Mouse (Mus musculus) neural tube, embryonic 11.5 days (tissue): ENCODE results near the gene Atf3. TPM values are rescaled to one million over a fixed set of nuclear protein-coding genes. Genes with fewer than 3 reads are reported as not detected.
A peak's percentile ranks its signal among the peaks of the same experiment; 100 is the strongest.

Experiments
- ATAC-seq: fragments of 200-750 bp; cut with Nextera tagmentation; 2 replicates; pipeline ENCODE4 v1.8.0; 2017; ENCODE audit warnings: moderate number of reproducible peaks, mild to moderate bottlenecking, moderate TSS enrichment, moderate library complexity; ENCODE audit not compliant: insufficient read depth, low FRiP score, low TSS enrichment
- DNase-seq: peaks from one replicate; pipeline ENCODE4 v3.0.0-alpha.2; 2015; ENCODE audit warnings: low spot score
- H3K27ac ChIP-seq: fragments of 300-500 bp; sonication (generic); 2 replicates; pipeline ENCODE4 v1.5.1; 2014; ENCODE audit warnings: low read depth, mild to moderate bottlenecking, low read length
- H3K27me3 ChIP-seq: fragments of 300-500 bp; sonication (generic); 2 replicates; pipeline ENCODE4 v1.6.1; 2014; ENCODE audit warnings: mild to moderate bottlenecking, low read length, mixed read lengths; ENCODE audit not compliant: control insufficient read depth, insufficient read depth
- H3K36me3 ChIP-seq: fragments of 300-500 bp; sonication (generic); 2 replicates; pipeline ENCODE4 v1.6.1; 2014; ENCODE audit warnings: mild to moderate bottlenecking, low read length, moderate library complexity, mixed read lengths; ENCODE audit not compliant: control insufficient read depth, insufficient read depth
- H3K4me1 ChIP-seq: fragments of 300-500 bp; sonication (generic); 2 replicates; pipeline ENCODE4 v1.6.1; 2014; ENCODE audit warnings: low read length, mixed read lengths; ENCODE audit not compliant: control insufficient read depth, insufficient read depth
- H3K4me2 ChIP-seq: fragments of 300-500 bp; sonication (generic); 2 replicates; pipeline ENCODE4 v1.6.1; 2014; ENCODE audit warnings: low read depth, mild to moderate bottlenecking, moderate library complexity
- H3K4me3 ChIP-seq: fragments of 300-500 bp; sonication (generic); 2 replicates; pipeline ENCODE4 v1.5.1; 2014; ENCODE audit warnings: low read depth, low read length
- H3K9ac ChIP-seq: fragments of 300-500 bp; sonication (generic); 2 replicates; pipeline ENCODE4 v1.6.1; 2014; ENCODE audit warnings: mild to moderate bottlenecking, low read length
- H3K9me3 ChIP-seq: fragments of 300-500 bp; sonication (generic); 2 replicates; pipeline ENCODE4 v1.6.1; 2016; ENCODE audit warnings: low read length; ENCODE audit not compliant: control insufficient read depth
- WGBS: fragments of 180-500 bp; shearing (Covaris S2); extraction: QIAGEN DNeasy Blood & Tissue Kit; methylation state at CpG from one replicate; pipeline ENCODE4 v1.1.7; 2014; 5-methylcytosine and 5-hydroxymethylcytosine counted together
- polyA plus RNA-seq: library from polyadenylated mRNA; unstranded; fragments of >200 nt; fragmentation: Nextera tagmentation; extraction: Ambion mirVana; gene quantifications from 2 replicates; pipeline ENCODE4 v1.2.1, GENCODE M21; 2014

Gene Atf3
- polyA plus RNA-seq, 1 experiment from 2014 or later, result 3.2 TPM

GRCm38 (mm10) chr1:191241574-191241973 is 23.7 kb upstream of the Atf3 start:
- H3K4me3 ChIP-seq, result no peak overlapping the region
- H3K9me3 ChIP-seq, result no peaks in the 10 kb centered on the region
- H3K27me3 ChIP-seq, result no peaks in the 10 kb centered on the region
- no peak overlapping the region for H3K27ac ChIP-seq
- ATAC-seq, result no peak
- H3K36me3 ChIP-seq, result no peaks in the 10 kb centered on the region
- H3K4me2 ChIP-seq, result no peak overlapping the region
- no peak for DNase-seq
- WGBS, result 86% methylated on average over 1 of the region's 1 CpGs
- H3K9ac ChIP-seq, result no peak overlapping the region
- H3K4me1 ChIP-seq, result no peaks in the 10 kb centered on the region

- Histone ChIP-seq H3K4me3 (no peak overlapping the region), H3K27me3 (no peaks in the 10 kb centered on the region), H3K4me1 (no peaks in the 10 kb centered on the region), H3K4me2 (no peak overlapping the region), H3K9ac (no peak overlapping the region), H3K9me3 (no peaks in the 10 kb centered on the region), H3K36me3 (no peaks in the 10 kb centered on the region), H3K27ac (no peak overlapping the region)
- no peak for ATAC-seq
- 88% methylated on average over 4 of the region's 4 CpGs for WGBS
- DNase-seq, result no peak
These were observed 21.8 kb upstream of the Atf3 start for GRCm38 (mm10) chr1:191239602-191240001.

GRCm38 (mm10) chr1:191235788-191236542 is 18.1 kb upstream of the Atf3 start:
- no peak overlapping the region for H3K4me2 ChIP-seq
- no peak overlapping the region for H3K27ac ChIP-seq
- DNase-seq, result no peak
- H3K9me3 ChIP-seq, result no peaks in the 10 kb centered on the region
- H3K4me1 ChIP-seq, result no peaks in the 10 kb centered on the region
- no peaks in the 10 kb centered on the region for H3K27me3 ChIP-seq
- peaks cover 2% of the 10 kb centered on the region; the same call in 1 of the 2 replicates for H3K36me3 ChIP-seq
- WGBS, result 88% methylated on average over 6 of the region's 6 CpGs
- no peak overlapping the region for H3K4me3 ChIP-seq
- no peak overlapping the region for H3K9ac ChIP-seq
- ATAC-seq, result no peak

- no peaks in the 10 kb centered on the region for H3K4me1 ChIP-seq
- DNase-seq, result no peak
- H3K4me3 ChIP-seq, result no peak overlapping the region
- no peaks in the 10 kb centered on the region for H3K9me3 ChIP-seq
- H3K9ac ChIP-seq, result no peak overlapping the region
- no peak overlapping the region for H3K4me2 ChIP-seq
- no peaks in the 10 kb centered on the region for H3K27me3 ChIP-seq
- ATAC-seq, result no peak
- 87% methylated on average over 4 of the region's 4 CpGs for WGBS
- peaks cover 2% of the 10 kb centered on the region; the same call in 1 of the 2 replicates for H3K36me3 ChIP-seq
- H3K27ac ChIP-seq, result no peak overlapping the region
These were observed 17.0 kb upstream of the Atf3 start for GRCm38 (mm10) chr1:191234837-191235236.

- Histone ChIP-seq H3K36me3 (peaks cover 4% of the 10 kb centered on the region; the same call in 1 of the 2 replicates), H3K9me3 (no peaks in the 10 kb centered on the region), H3K27ac (no peak overlapping the region), H3K4me1 (no peaks in the 10 kb centered on the region), H3K4me2 (no peak overlapping the region), H3K4me3 (no peak overlapping the region), H3K9ac (no peak overlapping the region), H3K27me3 (no peaks in the 10 kb centered on the region)
- DNase-seq (no peak), ATAC-seq (no peak)
- 82% methylated on average over 6 of the region's 6 CpGs for WGBS
These were observed 12.6 kb upstream of the Atf3 start for GRCm38 (mm10) chr1:191230355-191230931.

GRCm38 (mm10) chr1:191226570-191226969 is 8.7 kb upstream of the Atf3 start:
- DNase-seq (no peak), ATAC-seq (no peak)
- Histone ChIP-seq H3K4me3 (no peak overlapping the region), H3K9me3 (no peaks in the 10 kb centered on the region), H3K27ac (no peak overlapping the region), H3K27me3 (no peaks in the 10 kb centered on the region), H3K36me3 (peaks cover 4% of the 10 kb centered on the region; the same call in 1 of the 2 replicates), H3K9ac (no peak overlapping the region), H3K4me1 (peaks cover 6% of the 10 kb centered on the region), H3K4me2 (no peak overlapping the region)
- WGBS, result 88% methylated on average over 2 of the region's 2 CpGs

GRCm38 (mm10) chr1:191225771-191226170 is 7.9 kb upstream of the Atf3 start:
- Histone ChIP-seq H3K9me3 (no peaks in the 10 kb centered on the region), H3K9ac (no peak overlapping the region), H3K4me3 (no peak overlapping the region), H3K27ac (no peak overlapping the region), H3K27me3 (no peaks in the 10 kb centered on the region), H3K4me1 (peaks cover 6% of the 10 kb centered on the region), H3K36me3 (0 out of 2 replicates have a peak, but pooled peaks cover 2% of the 10 kb centered on the region), H3K4me2 (no peak overlapping the region)
- DNase-seq (no peak), ATAC-seq (no peak)
- 86% methylated on average over 2 of the region's 2 CpGs for WGBS

GRCm38 (mm10) chr1:191224981-191225703 is 7.3 kb upstream of the Atf3 start:
- DNase-seq (no peak), ATAC-seq (no peak)
- Histone ChIP-seq H3K9ac (peak overlapping the region; percentile 75), H3K4me3 (peak overlapping the region; percentile 74), H3K27ac (no peak overlapping the region), H3K4me1 (peaks cover 6% of the 10 kb centered on the region), H3K27me3 (no peaks in the 10 kb centered on the region), H3K36me3 (0 out of 2 replicates have a peak, but pooled peaks cover 2% of the 10 kb centered on the region), H3K4me2 (peak overlapping the region; percentile 100), H3K9me3 (no peaks in the 10 kb centered on the region)
- WGBS, result 57% methylated on average over 9 of the region's 9 CpGs
